Mouse (Mus musculus) mature B cell (primary cell): ENCODE results near the gene Isg20.

ENCODE experiments used
- in situ Hi-C: fragments of 300-500 bp; cut with MboI; formaldehyde crosslinking; loops from 2 replicates; pipeline ENCODE4 v1.14.3; 2019

Gene Isg20

GRCm38 (mm10) chr7:78955086-78955485, 41.9 kb downstream of the Isg20 start:
- in situ Hi-C loops: no loop called here

- in situ Hi-C loops: no loop called here
Observed at GRCm38 (mm10) chr7:78958499-78959073, 45.4 kb downstream of the Isg20 start.

- in situ Hi-C loops: no loop called here
Observed at GRCm38 (mm10) chr7:78963891-78964290, 50.7 kb downstream of the Isg20 start.
